Mouse (Mus musculus) kidney, adult 2 months (tissue): Measurements from ENCODE around the gene Chchd6.

Source experiments
- CTCF ChIP-seq: fragments of 200-500 bp; conservative IDR thresholded peaks from 2 replicates; pipeline ENCODE4 v1.5.1; 2011; ENCODE audit warnings: low read depth, mild to moderate bottlenecking, control low read depth, low read length, moderate library complexity, mixed read lengths; ENCODE audit not compliant: insufficient read depth, insufficient read length
- POLR2A ChIP-seq: fragments of 200-500 bp; IDR thresholded peaks from one replicate; pipeline ENCODE4 v1.6.1; 2011; ENCODE audit warnings: low read depth, low read length, control low read depth

DNA sequence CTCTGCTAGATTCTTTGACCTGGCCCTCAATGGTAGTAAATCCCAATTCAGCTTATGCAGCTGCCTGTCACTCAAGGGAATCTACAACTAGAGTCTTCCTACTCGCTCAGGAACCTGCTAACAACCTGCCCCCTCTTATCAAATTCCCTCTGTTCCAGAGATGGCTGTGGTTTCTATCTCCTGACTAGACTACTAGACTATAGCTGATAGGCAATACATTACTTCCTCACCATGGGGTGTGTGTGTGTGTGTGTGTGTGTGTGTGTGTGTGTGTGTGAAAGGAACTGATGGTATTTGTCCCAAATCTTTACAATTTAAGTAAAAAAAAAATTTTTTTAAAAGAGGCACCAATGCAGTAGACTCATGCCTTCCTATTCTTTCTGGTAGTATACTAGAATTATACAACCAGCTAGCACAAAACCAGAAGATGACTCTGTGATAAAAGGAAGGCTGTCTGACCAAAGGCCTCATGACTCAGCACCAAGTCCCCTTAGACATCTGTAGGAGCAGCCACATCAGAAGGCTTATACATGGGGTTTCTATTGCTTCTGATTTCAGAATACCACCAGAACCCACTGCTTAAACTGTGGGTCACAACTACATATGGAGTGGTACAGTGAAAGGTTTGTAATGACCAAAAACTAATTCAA lies 57.2 kb downstream of the Chchd6 start:
- TF ChIP-seq CTCF: no peak
- no peak for TF ChIP-seq POLR2A
